Mouse (Mus musculus) left cerebral cortex, adult 11 months (tissue): ENCODE results near the gene Uxs1.

Source experiments
- DNase-seq: peaks from one replicate; pipeline ENCODE4 v3.0.0; 2022; ENCODE audit warnings: low spot score

The Uxs1 gene

GRCm38 (mm10) chr1:43798048-43798447 is 29.6 kb downstream of the Uxs1 start:
- no peak for DNase-seq

GRCm38 (mm10) chr1:43789765-43790164 is 37.8 kb downstream of the Uxs1 start:
- DNase-seq: no peak

- DNase-seq: no peak
These were observed 40.9 kb downstream of the Uxs1 start for GRCm38 (mm10) chr1:43786711-43787110.

- DNase-seq: no peak
These were observed 42.3 kb downstream of the Uxs1 start for GRCm38 (mm10) chr1:43785316-43785715.

GRCm38 (mm10) chr1:43783186-43783585 is 44.4 kb downstream of the Uxs1 start:
- no peak for DNase-seq

- DNase-seq: no peak
These were observed 44.9 kb downstream of the Uxs1 start for GRCm38 (mm10) chr1:43782680-43783079.

GRCm38 (mm10) chr1:43781672-43782071 is 45.9 kb downstream of the Uxs1 start:
- no peak for DNase-seq

GRCm38 (mm10) chr1:43781195-43781594 is 46.4 kb downstream of the Uxs1 start:
- DNase-seq: no peak

GRCm38 (mm10) chr1:43776106-43776505 is 51.5 kb downstream of the Uxs1 start:
- DNase-seq: no peak

- no peak for DNase-seq
These were observed 53.5 kb downstream of the Uxs1 start for GRCm38 (mm10) chr1:43774126-43774525.

- DNase-seq: no peak
These were observed 54.9 kb downstream of the Uxs1 start for GRCm38 (mm10) chr1:43772694-43773093.

GRCm38 (mm10) chr1:43770032-43770431 is 57.6 kb downstream of the Uxs1 start:
- no peak for DNase-seq

GRCm38 (mm10) chr1:43769348-43769747 is 58.3 kb downstream of the Uxs1 start:
- DNase-seq: no peak

- no peak for DNase-seq
These were observed 59.1 kb downstream of the Uxs1 start for GRCm38 (mm10) chr1:43768385-43768990.

- DNase-seq: no peak
These were observed 61.3 kb downstream of the Uxs1 start for GRCm38 (mm10) chr1:43766328-43766727.

- no peak for DNase-seq
These were observed 63.1 kb downstream of the Uxs1 start for GRCm38 (mm10) chr1:43764481-43764880.

- no peak for DNase-seq
These were observed 67.5 kb downstream of the Uxs1 start for GRCm38 (mm10) chr1:43760085-43760484.

- no peak for DNase-seq
These were observed 72.9 kb downstream of the Uxs1 start for GRCm38 (mm10) chr1:43754448-43755312.

GRCm38 (mm10) chr1:43738519-43738894 is 89.1 kb downstream of the Uxs1 start:
- DNase-seq: no peak

GRCm38 (mm10) chr1:43737812-43738518 is 89.6 kb downstream of the Uxs1 start:
- no peak for DNase-seq

- no peak for DNase-seq
These were observed 94.9 kb downstream of the Uxs1 start for GRCm38 (mm10) chr1:43732657-43733056.

- DNase-seq: no peak
These were observed 95.5 kb downstream of the Uxs1 start for GRCm38 (mm10) chr1:43732100-43732499.

GRCm38 (mm10) chr1:43730491-43730924 is 97.1 kb downstream of the Uxs1 start, which contains the start of gene 1500015O10Rik:
1500015O10Rik (plus strand) TSS chr1:43730602.
- peak; percentile 37 for DNase-seq
